Mouse (Mus musculus): ENCODE measurements around the gene Lyrm9. TPM values are rescaled to one million over a fixed set of nuclear protein-coding genes. Genes with fewer than 3 reads are reported as not detected.
A peak's percentile ranks its signal among the peaks of the same experiment; 100 is the strongest.
"Not testable (repeated sequence)": the region's sequence is repeated elsewhere in the genome, so short reads cannot be mapped to it uniquely, and the experiment has no call there.

Lyrm9 gene
- polyA plus RNA-seq, 1 experiment from 2014 or later, result 12.9 TPM

DNA sequence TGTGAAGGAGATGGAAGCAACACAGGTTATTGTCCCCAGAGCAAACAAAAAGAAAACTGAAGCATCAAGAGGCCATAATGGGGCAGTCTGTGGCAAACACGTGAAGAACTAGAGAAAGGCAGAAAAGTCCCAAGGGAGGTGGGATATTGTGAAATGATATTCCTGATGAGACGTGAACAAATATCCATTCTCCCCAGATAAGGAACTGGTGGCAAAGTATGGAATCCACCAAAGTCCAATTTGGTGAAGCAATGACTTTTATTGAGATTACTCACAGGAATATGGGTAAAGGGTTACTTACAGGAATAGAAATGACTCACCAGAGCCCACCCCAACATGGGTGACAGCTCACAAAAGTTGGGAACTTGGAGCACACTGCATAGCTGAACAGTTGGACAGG, 38.9 kb downstream of the Lyrm9 start:
- Histone ChIP-seq H3K4me2 (ENCODE audit: low read depth, low read length) (no peak overlapping the region), H3K4me3 (ENCODE audit: low read depth, low read length) (no peak overlapping the region), H3K4me1 (ENCODE audit: insufficient read depth) (no peaks in the 10 kb centered on the region), H3K36me3 (replicated peaks; ENCODE audit: insufficient read depth, low read length) (no peaks in the 10 kb centered on the region), H3K27me3 (ENCODE audit: insufficient read depth, low read length) (no peaks in the 10 kb centered on the region), H3K9me3 (ENCODE audit: low read length) (peaks cover 3% of the 10 kb centered on the region; the same call in 1 of the 2 replicates), H3K9ac (replicated peaks) (no peak overlapping the region), H3K27ac (ENCODE audit: low read depth) (peak overlapping the region; percentile 41; the same call in 1 of the 2 replicates)
- 63% methylated on average over 2 of the region's 2 CpGs for WGBS (ENCODE audit: insufficient replicate concordance)
- DNase-seq (no peak), ATAC-seq (no peak)
- no peak for TF ChIP-seq CTCF (IDR thresholded peaks at IDR 0.05; ENCODE audit: low read depth)

- no peak overlapping the region for H3K27ac ChIP-seq (ENCODE audit: low read depth)
- no peaks in the 10 kb centered on the region for H3K4me1 ChIP-seq (ENCODE audit: insufficient read depth)
- TF ChIP-seq EP300 (IDR thresholded peaks at IDR 0.05; ENCODE audit: low read depth) (no peak), CTCF (IDR thresholded peaks at IDR 0.05; ENCODE audit: low read depth) (no peak)
- H3K4me3 ChIP-seq (ENCODE audit: low read depth, low read length), result no peak overlapping the region
- DNase-seq (no peak), ATAC-seq (no peak)
- WGBS (ENCODE audit: insufficient replicate concordance), result 72% methylated on average over 3 of the region's 3 CpGs
- H3K27me3 ChIP-seq (ENCODE audit: insufficient read depth, low read length), result no peaks in the 10 kb centered on the region
- H3K36me3 ChIP-seq (replicated peaks; ENCODE audit: insufficient read depth, low read length), result no peaks in the 10 kb centered on the region
- no peak overlapping the region for H3K9ac ChIP-seq (replicated peaks)
- peaks cover 3% of the 10 kb centered on the region; the same call in 1 of the 2 replicates for H3K9me3 ChIP-seq (ENCODE audit: low read length)
- no peak overlapping the region for H3K4me2 ChIP-seq (ENCODE audit: low read depth, low read length)
Observed at GRCm38 (mm10) chr11:78866486-78866885, 40.1 kb downstream of the Lyrm9 start.

- WGBS (ENCODE audit: insufficient replicate concordance), result 56% methylated on average over 3 of the region's 3 CpGs
- TF ChIP-seq EP300 (IDR thresholded peaks at IDR 0.05; ENCODE audit: low read depth) (no peak), CTCF (IDR thresholded peaks at IDR 0.05; ENCODE audit: low read depth) (no peak)
- no peak overlapping the region for H3K9ac ChIP-seq (replicated peaks)
- H3K4me1 ChIP-seq (ENCODE audit: insufficient read depth), result no peaks in the 10 kb centered on the region
- DNase-seq (no peak), ATAC-seq (no peak)
- no peak overlapping the region for H3K4me3 ChIP-seq (ENCODE audit: low read depth, low read length)
- no peak overlapping the region for H3K27ac ChIP-seq (ENCODE audit: low read depth)
- H3K27me3 ChIP-seq (ENCODE audit: insufficient read depth, low read length), result no peaks in the 10 kb centered on the region
- H3K36me3 ChIP-seq (replicated peaks; ENCODE audit: insufficient read depth, low read length), result no peaks in the 10 kb centered on the region
- peaks cover 3% of the 10 kb centered on the region; the same call in 1 of the 2 replicates for H3K9me3 ChIP-seq (ENCODE audit: low read length)
- H3K4me2 ChIP-seq (ENCODE audit: low read depth, low read length), result no peak overlapping the region
Observed at GRCm38 (mm10) chr11:78867696-78868095, 41.3 kb downstream of the Lyrm9 start.

DNA sequence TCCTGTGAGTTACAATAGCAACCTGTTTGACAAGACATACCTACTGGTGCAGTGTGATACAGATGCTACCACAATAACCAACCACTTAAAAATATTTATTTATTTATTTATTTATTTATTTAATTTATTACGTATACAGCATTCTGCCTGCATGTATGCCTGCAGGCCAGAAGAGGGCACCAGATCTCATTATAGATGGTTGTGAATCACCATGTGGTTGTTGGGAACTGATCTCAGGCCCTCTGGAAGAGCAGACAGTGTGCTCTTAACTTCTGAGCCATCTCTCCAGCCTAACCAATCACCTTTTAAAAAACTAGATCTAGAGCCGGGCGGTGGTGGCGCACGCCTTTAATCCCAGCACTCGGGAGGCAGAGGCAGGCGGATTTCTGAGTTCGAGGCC, 42.8 kb downstream of the Lyrm9 start:
- TF ChIP-seq CTCF (IDR thresholded peaks at IDR 0.05; ENCODE audit: low read depth), result peak; percentile 32
- not testable (repeated sequence) for H3K36me3 ChIP-seq (replicated peaks; ENCODE audit: insufficient read depth, low read length); H3K4me3 ChIP-seq (ENCODE audit: low read depth, low read length); H3K9me3 ChIP-seq (ENCODE audit: low read length); H3K9ac ChIP-seq (replicated peaks); H3K27me3 ChIP-seq (ENCODE audit: insufficient read depth, low read length); H3K27ac ChIP-seq (ENCODE audit: low read depth); H3K4me1 ChIP-seq (ENCODE audit: insufficient read depth); ATAC-seq; DNase-seq; H3K4me2 ChIP-seq (ENCODE audit: low read depth, low read length)
- 89% methylated on average over 7 of the region's 8 CpGs for WGBS (ENCODE audit: insufficient replicate concordance)

GRCm38 (mm10) chr11:78870891-78871290, 44.5 kb downstream of the Lyrm9 start:
- 76% methylated on average over 4 of the region's 4 CpGs for whole genome bisulfite sequencing (ENCODE audit: insufficient replicate concordance)
- Histone ChIP-seq H3K36me3 (replicated peaks; ENCODE audit: insufficient read depth, low read length) (no peaks in the 10 kb centered on the region), H3K27me3 (ENCODE audit: insufficient read depth, low read length) (no peaks in the 10 kb centered on the region), H3K4me2 (ENCODE audit: low read depth, low read length) (no peak overlapping the region), H3K9ac (replicated peaks) (no peak overlapping the region), H3K9me3 (ENCODE audit: low read length) (no peaks in the 10 kb centered on the region; the same call in 1 of the 2 replicates), H3K27ac (ENCODE audit: low read depth) (no peak overlapping the region), H3K4me1 (ENCODE audit: insufficient read depth) (no peaks in the 10 kb centered on the region), H3K4me3 (ENCODE audit: low read depth, low read length) (no peak overlapping the region)
- no peak for DNase-seq
- no peak for ATAC-seq
- TF ChIP-seq EP300 (IDR thresholded peaks at IDR 0.05; ENCODE audit: low read depth), result no peak
- TF ChIP-seq CTCF (IDR thresholded peaks at IDR 0.05; ENCODE audit: low read depth), result no peak

DNA sequence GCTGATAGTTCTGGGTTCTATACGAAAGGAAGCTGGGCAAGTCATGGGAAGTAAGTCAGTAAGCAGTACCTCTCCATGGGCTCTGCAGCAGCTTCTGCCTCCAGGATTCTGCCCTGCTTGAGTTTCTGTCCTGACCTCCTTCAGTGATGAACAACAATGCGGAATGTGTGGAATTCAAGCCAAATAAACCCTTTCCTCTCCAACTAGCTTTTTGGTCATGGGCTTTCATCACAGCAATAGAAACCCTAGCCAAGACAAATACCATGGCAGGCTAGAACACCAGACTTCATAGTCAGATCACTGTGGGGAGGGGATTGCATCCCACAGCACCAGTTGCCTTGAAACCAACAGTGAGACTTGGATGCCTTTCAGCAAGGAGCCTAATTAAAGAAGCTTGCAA, 46.4 kb downstream of the Lyrm9 start:
- 59% methylated on average over 2 of the region's 2 CpGs for WGBS (ENCODE audit: insufficient replicate concordance)
- H3K27me3 ChIP-seq (ENCODE audit: insufficient read depth, low read length), result no peaks in the 10 kb centered on the region
- no peaks in the 10 kb centered on the region for H3K4me1 ChIP-seq (ENCODE audit: insufficient read depth)
- no peaks in the 10 kb centered on the region for H3K9me3 ChIP-seq (ENCODE audit: low read length)
- ATAC-seq (no peak), DNase-seq (no peak)
- H3K9ac ChIP-seq (replicated peaks), result no peak overlapping the region
- H3K27ac ChIP-seq (ENCODE audit: low read depth), result no peak overlapping the region
- TF ChIP-seq EP300 (IDR thresholded peaks at IDR 0.05; ENCODE audit: low read depth), result no peak
- no peak overlapping the region for H3K4me2 ChIP-seq (ENCODE audit: low read depth, low read length)
- H3K36me3 ChIP-seq (replicated peaks; ENCODE audit: insufficient read depth, low read length), result no peaks in the 10 kb centered on the region
- no peak overlapping the region for H3K4me3 ChIP-seq (ENCODE audit: low read depth, low read length)

DNA sequence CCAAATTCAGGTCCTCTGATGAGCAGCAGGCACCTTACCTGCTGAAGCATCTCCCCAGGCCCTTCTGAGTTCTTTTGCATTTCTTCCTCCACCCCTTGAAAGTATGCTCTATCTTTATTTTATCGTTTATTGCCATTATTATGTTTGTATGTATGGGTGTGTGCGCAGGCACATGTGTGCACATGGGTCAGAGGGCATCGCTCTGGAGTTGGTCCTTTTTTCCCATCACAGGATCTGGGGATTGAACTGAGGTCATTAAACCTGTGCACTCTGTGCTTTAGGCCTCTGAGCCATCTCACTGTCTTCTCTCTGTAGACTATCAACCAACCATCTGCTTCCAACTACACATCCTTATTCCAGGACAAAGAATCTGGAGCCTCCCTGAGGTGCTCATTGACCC, 53.3 kb downstream of the Lyrm9 start:
- no peaks in the 10 kb centered on the region for H3K27me3 ChIP-seq (ENCODE audit: insufficient read depth, low read length)
- no peaks in the 10 kb centered on the region for H3K4me1 ChIP-seq (ENCODE audit: insufficient read depth)
- no peak for TF ChIP-seq CTCF (IDR thresholded peaks at IDR 0.05; ENCODE audit: low read depth)
- DNase-seq (no peak), ATAC-seq (no peak)
- H3K4me3 ChIP-seq (ENCODE audit: low read depth, low read length), result no peak overlapping the region
- no peak overlapping the region for H3K4me2 ChIP-seq (ENCODE audit: low read depth, low read length)
- H3K9ac ChIP-seq (replicated peaks), result no peak overlapping the region
- WGBS (ENCODE audit: insufficient replicate concordance), result 75% methylated on average over 3 of the region's 3 CpGs
- no peak overlapping the region for H3K27ac ChIP-seq (ENCODE audit: low read depth)
- no peaks in the 10 kb centered on the region for H3K36me3 ChIP-seq (replicated peaks; ENCODE audit: insufficient read depth, low read length)
- no peaks in the 10 kb centered on the region for H3K9me3 ChIP-seq (ENCODE audit: low read length)
